Mouse (Mus musculus): ENCODE measurements around the gene Pigx. TPM values are rescaled to one million over a fixed set of nuclear protein-coding genes. Genes with fewer than 3 reads are reported as not detected.
A peak's percentile ranks its signal among the peaks of the same experiment; 100 is the strongest.

The Pigx gene
- total and polyA plus RNA-seq, 3 experiments = 12.4 to 21.2 (median 21.0) TPM

- WGBS = 30% methylated on average over 2 of the region's 2 CpGs
- Histone ChIP-seq H3K36me3 (ENCODE audit: control insufficient read depth, insufficient read depth, low read length) (peaks cover 15% of the 10 kb centered on the region), H3K4me1 (ENCODE audit: control insufficient read depth, insufficient read depth, low read length) (peaks cover 29% of the 10 kb centered on the region), H3K4me3 (no peak overlapping the region), H3K27me3 (ENCODE audit: control insufficient read depth, insufficient read depth, low read length) (no peaks in the 10 kb centered on the region), H3K79me2 (replicated peaks; ENCODE audit: control insufficient read depth, insufficient read depth, low read length) (peaks cover 9% of the 10 kb centered on the region), H3K27ac (no peak overlapping the region), H3K9ac (ENCODE audit: low read depth, low read length) (no peak overlapping the region)
- no peak for DNase-seq
- TF ChIP-seq POLR2A (IDR thresholded peaks at IDR 0.05; ENCODE audit: insufficient read depth, low read depth, low read length) = no peak
- intact Hi-C loops (cut with DNase I) = no loop called here
These were observed 37.3 kb downstream of the Pigx start for GRCm38 (mm10) chr16:32062226-32062625.

- peaks cover 17% of the 10 kb centered on the region for H3K4me1 ChIP-seq (ENCODE audit: control insufficient read depth, insufficient read depth, low read length)
- intact Hi-C loops (cut with DNase I) = no loop called here
- H3K27ac ChIP-seq = no peak overlapping the region
- peaks cover 15% of the 10 kb centered on the region for H3K36me3 ChIP-seq (ENCODE audit: control insufficient read depth, insufficient read depth, low read length)
- no peak overlapping the region for H3K9ac ChIP-seq (ENCODE audit: low read depth, low read length)
- DNase-seq = no peak
- no peaks in the 10 kb centered on the region for H3K27me3 ChIP-seq (ENCODE audit: control insufficient read depth, insufficient read depth, low read length)
- WGBS = 29% methylated on average over 6 of the region's 6 CpGs
- H3K4me3 ChIP-seq = no peak overlapping the region
- TF ChIP-seq POLR2A (IDR thresholded peaks at IDR 0.05; ENCODE audit: insufficient read depth, low read depth, low read length) (no peak), CTCF (IDR thresholded peaks at IDR 0.05) (no peak), EP300 (IDR thresholded peaks at IDR 0.05; ENCODE audit: insufficient read depth, low read depth, low read length) (no peak)
- peaks cover 6% of the 10 kb centered on the region for H3K79me2 ChIP-seq (replicated peaks; ENCODE audit: control insufficient read depth, insufficient read depth, low read length)
These were observed 39.6 kb downstream of the Pigx start for GRCm38 (mm10) chr16:32059840-32060523.

GRCm38 (mm10) chr16:32058817-32059216, 40.7 kb downstream of the Pigx start:
- intact Hi-C loops (cut with DNase I) = no loop called here
- no peak for DNase-seq
- no peak for TF ChIP-seq POLR2A (IDR thresholded peaks at IDR 0.05; ENCODE audit: insufficient read depth, low read depth, low read length)
- no peak for TF ChIP-seq CTCF (IDR thresholded peaks at IDR 0.05)
- no peak for TF ChIP-seq EP300 (IDR thresholded peaks at IDR 0.05; ENCODE audit: insufficient read depth, low read depth, low read length)
- Histone ChIP-seq H3K36me3 (ENCODE audit: control insufficient read depth, insufficient read depth, low read length) (peaks cover 12% of the 10 kb centered on the region), H3K27ac (no peak overlapping the region), H3K4me1 (ENCODE audit: control insufficient read depth, insufficient read depth, low read length) (peaks cover 12% of the 10 kb centered on the region), H3K79me2 (replicated peaks; ENCODE audit: control insufficient read depth, insufficient read depth, low read length) (peaks cover 4% of the 10 kb centered on the region), H3K27me3 (ENCODE audit: control insufficient read depth, insufficient read depth, low read length) (no peaks in the 10 kb centered on the region), H3K4me3 (no peak overlapping the region), H3K9ac (ENCODE audit: low read depth, low read length) (no peak overlapping the region)
- 70% methylated on average over 5 of the region's 5 CpGs for WGBS

DNA sequence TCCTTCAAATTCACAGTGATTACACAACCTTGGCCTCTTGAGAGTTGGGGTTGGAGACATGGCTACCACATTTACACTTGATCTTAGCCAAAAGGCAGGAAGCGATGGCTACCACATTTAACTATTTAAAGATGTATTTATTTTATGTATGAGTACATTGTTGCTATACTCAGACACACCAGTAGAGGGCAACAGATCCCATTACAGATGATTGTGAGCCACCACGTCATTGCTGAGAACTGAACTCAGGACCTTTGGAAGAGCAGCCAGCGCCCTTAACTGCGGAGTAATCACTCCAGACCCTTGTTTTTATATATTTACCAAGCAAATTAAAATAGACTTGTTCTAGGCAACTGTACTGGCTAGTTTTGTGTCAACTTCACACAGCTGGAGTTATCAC, 57.2 kb downstream of the Pigx start:
- Histone ChIP-seq H3K27ac (no peak overlapping the region), H3K36me3 (ENCODE audit: control insufficient read depth, insufficient read depth, low read length) (no peaks in the 10 kb centered on the region; the same call in 1 of the 2 replicates), H3K27me3 (ENCODE audit: control insufficient read depth, insufficient read depth, low read length) (no peaks in the 10 kb centered on the region), H3K79me2 (replicated peaks; ENCODE audit: control insufficient read depth, insufficient read depth, low read length) (no peaks in the 10 kb centered on the region), H3K9ac (ENCODE audit: low read depth, low read length) (no peak overlapping the region), H3K4me1 (ENCODE audit: control insufficient read depth, insufficient read depth, low read length) (no peaks in the 10 kb centered on the region), H3K4me3 (no peak overlapping the region)
- no peak for DNase-seq
- intact Hi-C loops (cut with DNase I) = loop anchor here (5.0 to 10.0 kb wide), 2 partner anchors 35 to 162 kb away; partner anchors contain the start of gene Pak2
- WGBS = 85% methylated on average over 4 of the region's 4 CpGs
- TF ChIP-seq POLR2A (IDR thresholded peaks at IDR 0.05; ENCODE audit: insufficient read depth, low read depth, low read length) = no peak
- peak; percentile 62 for TF ChIP-seq CTCF (IDR thresholded peaks at IDR 0.05)

Other genes with a start within 250 kb of the Pigx start
- gene Meltf, start 220.9 kb downstream of the Pigx start, total RNA-seq (2021) = not detected
- 0.23 TPM in 1 of 2 replicates, not detected in the other for gene Meltf, start 220.9 kb downstream of the Pigx start, polyA plus RNA-seq (2012; rRNA removed)
- 1 to 10 TPM; 1.7 to 2.3 TPM for gene Pigz, start 165.9 kb downstream of the Pigx start, total RNA-seq (2021)
- gene Pigz, start 165.9 kb downstream of the Pigx start, polyA plus RNA-seq (2012; rRNA removed) = 2.4 and 2.9 TPM in 2 replicates
- gene 0610012G03Rik, start 151.2 kb downstream of the Pigx start, total RNA-seq (2021) = 10 to 100 TPM; 69.9 to 75.4 TPM
- 86.3 and 88.9 TPM in 2 replicates for gene 0610012G03Rik, start 151.2 kb downstream of the Pigx start, polyA plus RNA-seq (2012; rRNA removed)
- 10 to 100 TPM; 24.3 to 25.9 TPM for gene Ncbp2, start 151.2 kb downstream of the Pigx start, total RNA-seq (2021)
- gene Ncbp2, start 151.2 kb downstream of the Pigx start, polyA plus RNA-seq (2012; rRNA removed) = 7.9 and 17.5 TPM in 2 replicates
- gene Senp5, start 96.5 kb downstream of the Pigx start, total RNA-seq (2021) = 10 to 100 TPM; 10.5 to 12.8 TPM
- gene Senp5, start 96.5 kb downstream of the Pigx start, polyA plus RNA-seq (2012; rRNA removed) = 3.5 and 6.8 TPM in 2 replicates
- 10 to 100 TPM; 26.3 to 27.3 TPM for gene Pak2, start 20.4 kb downstream of the Pigx start, total RNA-seq (2021)
- gene Pak2, start 20.4 kb downstream of the Pigx start, polyA plus RNA-seq (2012; rRNA removed) = 9.6 and 15.3 TPM in 2 replicates
- gene Cep19, start 60 bp upstream of the Pigx start, total RNA-seq (2021) = 1 to 10 TPM; 8.6 to 9.8 TPM
- 8.8 and 9.7 TPM in 2 replicates for gene Cep19, start 60 bp upstream of the Pigx start, polyA plus RNA-seq (2012; rRNA removed)
- gene Nrros, start 65.9 kb upstream of the Pigx start, total RNA-seq (2021) = 1 to 10 TPM; 3.9 to 4.7 TPM
- gene Nrros, start 65.9 kb upstream of the Pigx start, polyA plus RNA-seq (2012; rRNA removed) = 9.1 and 9.5 TPM in 2 replicates
- not detected for gene Bex6, start 80.1 kb upstream of the Pigx start, total RNA-seq (2021)
- gene Bex6, start 80.1 kb upstream of the Pigx start, polyA plus RNA-seq (2012; rRNA removed) = not detected in 2 replicates
- gene Fbxo45, start 147.4 kb upstream of the Pigx start, total RNA-seq (2021) = 10 to 100 TPM; 10.8 to 13.5 TPM
- 3.3 and 6.2 TPM in 2 replicates for gene Fbxo45, start 147.4 kb upstream of the Pigx start, polyA plus RNA-seq (2012; rRNA removed)
- gene Wdr53, start 147.5 kb upstream of the Pigx start, total RNA-seq (2021) = 1 to 10 TPM; 7.6 TPM
- 3.3 and 8.1 TPM in 2 replicates for gene Wdr53, start 147.5 kb upstream of the Pigx start, polyA plus RNA-seq (2012; rRNA removed)
- 10 to 100 TPM; 25.2 to 29.6 TPM for gene Smco1, start 171.7 kb upstream of the Pigx start, total RNA-seq (2021)
- gene Smco1, start 171.7 kb upstream of the Pigx start, polyA plus RNA-seq (2012; rRNA removed) = 10.9 and 23.4 TPM in 2 replicates
- 10 to 100 TPM; 12.2 to 14.0 TPM for gene Rnf168, start 177.7 kb upstream of the Pigx start, total RNA-seq (2021)
- gene Rnf168, start 177.7 kb upstream of the Pigx start, polyA plus RNA-seq (2012; rRNA removed) = 4.6 and 9.6 TPM in 2 replicates
- gene Ubxn7, start 232.5 kb upstream of the Pigx start, total RNA-seq (2021) = 10 to 100 TPM; 23.6 to 26.8 TPM
- 4.8 and 8.3 TPM in 2 replicates for gene Ubxn7, start 232.5 kb upstream of the Pigx start, polyA plus RNA-seq (2012; rRNA removed)